In genomic region chr6:133701625-133702024, GRCm38 (mm10) we compare ENCODE assay signal across 20 mouse cellular contexts.
DNase-seq lines count a peak whose midpoint lies in the region; ATAC-seq and TF ChIP-seq lines count a peak whose summit lies in the region.
"Had no signal": no experiment of that assay in that cellular context is flagged by ENCODE, and none has a peak within 500 bp of the region (broad histone marks: within the 10 kb centered on the region; RNA-seq: fewer than 3 reads in every experiment).

No protein-coding gene starts in this region.

- WGBS in heart, embryonic 15.5 days = 33% methylated on average over 2 of the region's 2 CpGs
- 18% methylated on average over 2 of the region's 2 CpGs for WGBS in lung, adult 2 months
- WGBS in hindbrain, embryonic 11.5 days = 65% methylated on average over 2 of the region's 2 CpGs

- H3K4me2 ChIP-seq in heart, embryonic 15.5 days = no peak overlapping the region
- H3K4me2 ChIP-seq in hindbrain, embryonic 11.5 days (replicated peaks; ENCODE audit: low read depth, low read length) = no peak overlapping the region
- H3K4me2 ChIP-seq: hindbrain, embryonic 13.5 days; kidney, embryonic 15.5 days; limb, embryonic 15.5 days; liver, embryonic 15.5 days; midbrain, embryonic 12.5 days had no signal

- H3K27me3 ChIP-seq in heart, embryonic 15.5 days = no peaks in the 10 kb centered on the region
- no peaks in the 10 kb centered on the region for H3K27me3 ChIP-seq in hindbrain, embryonic 11.5 days (ENCODE audit: control insufficient read depth, insufficient read depth, low read length)
- H3K27me3 ChIP-seq: hindbrain, embryonic 13.5 days; kidney, embryonic 15.5 days; limb, embryonic 15.5 days; liver, embryonic 15.5 days; midbrain, embryonic 12.5 days had no signal

- no peaks in the 10 kb centered on the region for H3K36me3 ChIP-seq in heart, embryonic 15.5 days
- no peaks in the 10 kb centered on the region for H3K36me3 ChIP-seq in hindbrain, embryonic 11.5 days (ENCODE audit: control insufficient read depth, insufficient read depth, low read length)
- H3K36me3 ChIP-seq: forebrain, embryonic 10.5 days; hindbrain, embryonic 13.5 days; kidney, embryonic 15.5 days; limb, embryonic 15.5 days; liver, embryonic 15.5 days; midbrain, embryonic 12.5 days had no signal

- peak; percentile 66 for ATAC-seq in heart, embryonic 15.5 days (replicated peaks; ENCODE audit: insufficient number of reproducible peaks, insufficient read depth, low FRiP score, low read depth)
- ATAC-seq in hindbrain, embryonic 11.5 days (ENCODE audit: low FRiP score) = no peak
- ATAC-seq: inflammation-experienced regulatory T-cells, adult 6 months had no signal

- H3K27ac ChIP-seq in heart, embryonic 15.5 days = peak overlapping the region; percentile 27; the same call in 1 of the 2 replicates
- H3K27ac ChIP-seq in hindbrain, embryonic 11.5 days (ENCODE audit: low read depth, low read length) = no peak overlapping the region
- H3K27ac ChIP-seq: forebrain, embryonic 10.5 days; hindbrain, embryonic 13.5 days; kidney, embryonic 15.5 days; layer of hippocampus, adult 2 months; limb, embryonic 15.5 days; liver, embryonic 15.5 days; midbrain, embryonic 12.5 days had no signal

- TF ChIP-seq POLR2A in lung, adult 2 months (IDR thresholded peaks at IDR 0.05; ENCODE audit: borderline replicate concordance, extremely low read depth, low read depth, low read length) = no peak

- DNase-seq in kidney, postnatal 10 days = peak; percentile 3
- no peak for DNase-seq in kidney, adult 8-10 months
- peak; percentile 6 for DNase-seq in lung, adult 2 months
- peak; percentile 68 for DNase-seq in lung, postnatal 36 days
- DNase-seq in hindbrain, embryonic 11.5 days (ENCODE audit: low spot score) = no peak
- no peak for DNase-seq in spleen, postnatal 36 days (ENCODE audit: low spot score in 2 of 2)
- DNase-seq: adrenal gland, postnatal 10 days; cerebellum, postnatal 10 days; layer of hippocampus, postnatal 36 days; retina, postnatal 1 day; thymus, postnatal 25 days had no signal

- H3K4me3 ChIP-seq in heart, embryonic 15.5 days = no peak overlapping the region
- H3K4me3 ChIP-seq in lung, adult 2 months (replicated peaks; ENCODE audit: extremely low read depth, low read depth, low read length) = no peak overlapping the region
- H3K4me3 ChIP-seq in hindbrain, embryonic 11.5 days (ENCODE audit: low read depth, low read length) = no peak overlapping the region
- H3K4me3 ChIP-seq: forebrain, embryonic 10.5 days; hindbrain, embryonic 13.5 days; kidney, embryonic 15.5 days; layer of hippocampus, adult 2 months; limb, embryonic 15.5 days; liver, embryonic 15.5 days; midbrain, embryonic 12.5 days had no signal

- no peaks in the 10 kb centered on the region for H3K9me3 ChIP-seq in heart, embryonic 15.5 days (replicated peaks)
- H3K9me3 ChIP-seq in hindbrain, embryonic 11.5 days (ENCODE audit: control insufficient read depth, low read length) = no peaks in the 10 kb centered on the region
- H3K9me3 ChIP-seq: forebrain, embryonic 10.5 days; hindbrain, embryonic 13.5 days; kidney, embryonic 15.5 days; limb, embryonic 15.5 days; liver, embryonic 15.5 days; midbrain, embryonic 12.5 days had no signal

- no peak overlapping the region for H3K9ac ChIP-seq in heart, embryonic 15.5 days
- H3K9ac ChIP-seq in hindbrain, embryonic 11.5 days (ENCODE audit: low read depth, low read length) = no peak overlapping the region
- H3K9ac ChIP-seq: hindbrain, embryonic 13.5 days; kidney, embryonic 15.5 days; limb, embryonic 15.5 days; liver, embryonic 15.5 days; midbrain, embryonic 12.5 days had no signal

- no peak for TF ChIP-seq CTCF in lung, adult 2 months (IDR thresholded peaks at IDR 0.05; ENCODE audit: insufficient read depth, low read length)

- H3K4me1 ChIP-seq in heart, embryonic 15.5 days (replicated peaks) = no peaks in the 10 kb centered on the region
- no peaks in the 10 kb centered on the region for H3K4me1 ChIP-seq in lung, adult 2 months (ENCODE audit: control insufficient read depth, insufficient read depth, low read length)
- H3K4me1 ChIP-seq in hindbrain, embryonic 11.5 days (replicated peaks; ENCODE audit: control insufficient read depth, insufficient read depth, low read length) = no peaks in the 10 kb centered on the region
- H3K4me1 ChIP-seq: forebrain, embryonic 10.5 days; hindbrain, embryonic 13.5 days; kidney, embryonic 15.5 days; limb, embryonic 15.5 days; liver, embryonic 15.5 days; midbrain, embryonic 12.5 days had no signal

Comparison
In these comparisons a context has a peak if more than half of its experiments do, and no peak if none do; other contexts are left out.
1. DNase-seq: peak in kidney, postnatal 10 days (single experiment), lung, adult 2 months (single experiment) and lung, postnatal 36 days (single experiment); none in kidney, adult 8-10 months (0 of 2), hindbrain, embryonic 11.5 days (single experiment) and spleen, postnatal 36 days (0 of 2).